Mouse (Mus musculus): ENCODE results near the gene Gm20896. TPM values are rescaled to one million over a fixed set of nuclear protein-coding genes. Genes with fewer than 3 reads are reported as not detected.
"Not testable (repeated sequence)": the region's sequence is repeated elsewhere in the genome, so short reads cannot be mapped to it uniquely, and the experiment has no call there.

The Gm20896 gene
- total RNA-seq (2021), result not detected

DNA sequence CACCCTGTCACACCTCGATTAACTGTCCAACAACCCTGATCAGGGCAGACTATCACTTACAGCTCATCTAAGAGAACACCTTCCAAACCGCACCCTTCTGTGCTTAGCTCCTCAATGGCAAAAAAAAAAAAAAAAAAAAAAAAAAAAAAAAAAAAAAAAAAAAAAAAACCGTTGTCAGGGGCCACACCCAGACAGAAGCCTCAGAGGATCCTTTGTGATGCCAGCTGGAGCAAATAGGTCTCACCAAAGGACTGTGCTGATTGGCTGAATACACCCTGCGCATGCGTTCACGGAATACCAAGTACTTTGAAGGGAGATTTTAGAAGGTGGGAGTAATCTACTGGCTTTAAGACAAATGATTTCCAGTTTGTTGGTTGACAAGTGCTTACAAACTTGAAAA lies at the start of gene Gm20896:
Gene Gm20896, minus strand, starts transcription at position 101 of the 400 bp plus-strand sequence.
- DNase-seq; intact Hi-C loops (cut with DNase I): not testable (repeated sequence)

All from left cerebral cortex, postnatal 4 days (tissue).